Mouse (Mus musculus) liver, postnatal 0 days (tissue): Measurements from ENCODE around the gene Lpcat1.

ENCODE experiments used
- CTCF ChIP-seq: sonication (generic); IDR thresholded peaks from 2 replicates; pipeline ENCODE4 v1.5.1; 2016; ENCODE audit warnings: antibody characterized with exemption, low read depth
- EP300 ChIP-seq: IDR thresholded peaks from 2 replicates; pipeline ENCODE4 v1.6.1; 2016; ENCODE audit warnings: antibody characterized with exemption, low read depth, mild to moderate bottlenecking

DNA sequence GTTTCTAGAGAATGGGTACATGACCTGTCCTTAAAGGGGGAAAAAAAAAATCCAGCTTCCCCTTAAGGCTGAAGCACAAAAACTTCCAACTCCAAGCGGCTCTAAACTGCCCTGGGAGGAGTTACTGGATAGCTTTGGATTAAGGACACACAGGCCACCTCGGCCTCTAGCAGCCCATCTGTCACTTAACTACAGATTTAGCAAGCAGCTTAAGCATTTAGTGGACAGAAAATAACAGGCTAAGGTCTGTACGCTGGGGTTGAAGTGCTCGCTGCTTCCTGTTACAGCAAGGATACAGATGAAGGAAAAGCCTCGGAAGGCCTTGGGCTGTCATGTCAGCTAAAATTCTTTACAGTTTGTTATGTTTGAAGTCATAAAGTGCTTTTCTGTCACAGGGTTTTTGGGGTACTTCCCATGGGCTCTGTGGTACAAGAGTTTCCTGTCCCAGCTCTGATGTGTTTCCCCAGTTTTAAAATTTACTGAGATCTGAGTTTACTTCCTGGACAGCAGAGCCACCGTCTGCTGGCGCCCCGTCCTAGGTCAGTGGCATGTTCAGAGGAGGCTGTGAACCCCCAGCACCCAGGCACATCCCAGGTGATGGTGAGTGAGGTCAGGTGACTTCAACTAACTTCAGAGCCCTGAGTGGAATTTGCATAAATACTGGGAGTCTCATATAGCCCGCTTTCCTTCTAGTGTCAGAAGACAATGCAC, 2.4 kb downstream of the Lpcat1 start:
- TF ChIP-seq CTCF (no peak), EP300 (no peak)
